Mouse (Mus musculus): Measurements from ENCODE around the gene Ppif.
A peak's percentile ranks its signal among the peaks of the same experiment; 100 is the strongest.

Gene Ppif

DNA sequence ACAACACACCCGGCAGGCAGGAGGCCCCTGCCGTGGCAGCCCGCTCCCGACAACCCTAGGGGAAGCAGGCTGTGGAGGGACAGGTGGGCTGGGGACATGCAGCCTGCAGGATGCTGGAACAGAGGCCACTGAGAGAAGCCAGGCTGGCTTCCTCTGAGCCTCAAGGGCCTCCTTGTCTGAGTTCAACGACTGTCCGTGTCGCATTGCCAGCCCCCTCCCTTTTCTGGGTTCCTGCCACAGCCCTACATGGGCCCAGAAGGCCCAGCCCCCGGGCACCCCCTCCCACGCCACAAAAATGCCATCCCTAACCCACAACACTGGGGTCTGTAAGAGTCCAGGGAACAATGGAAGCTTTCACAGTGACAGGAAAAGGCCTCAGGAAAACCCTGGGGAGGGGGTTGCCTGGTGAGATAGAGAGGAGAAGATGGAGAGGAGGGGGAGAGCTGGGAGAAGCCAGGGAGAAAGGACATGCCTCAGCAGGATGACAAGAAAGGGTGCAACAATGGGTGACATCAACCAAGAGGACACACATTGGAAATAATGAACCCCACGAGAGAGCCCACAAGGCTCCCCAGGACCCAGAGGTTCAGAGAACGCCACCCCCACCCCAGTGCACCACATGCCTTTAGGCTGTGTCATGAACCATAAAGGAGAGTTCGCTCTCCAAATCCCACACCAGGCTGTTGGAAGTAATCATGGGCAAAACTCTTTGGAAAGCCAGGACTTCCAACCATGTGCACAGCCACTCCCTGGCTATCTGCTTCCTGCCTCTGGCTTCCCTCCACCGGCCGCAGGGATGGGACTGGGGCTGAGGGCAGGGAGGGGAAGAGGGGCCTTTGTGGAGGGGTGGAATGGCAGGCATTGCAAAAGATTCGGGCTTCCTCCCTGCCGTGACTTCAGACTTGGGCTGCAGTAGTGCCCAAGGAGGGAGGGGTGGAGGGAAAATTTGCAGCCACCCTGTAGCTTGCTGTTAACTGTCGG, 41.1 kb downstream of the Ppif start:
- no peak for DNase-seq (ENCODE audit: low read depth, low spot score)

GRCm38 (mm10) chr14:25736140-25736539, 42.2 kb downstream of the Ppif start:
- DNase-seq (ENCODE audit: low read depth, low spot score), result no peak

GRCm38 (mm10) chr14:25736589-25736988, 42.6 kb downstream of the Ppif start:
- no peak for DNase-seq (ENCODE audit: low read depth, low spot score)

DNA sequence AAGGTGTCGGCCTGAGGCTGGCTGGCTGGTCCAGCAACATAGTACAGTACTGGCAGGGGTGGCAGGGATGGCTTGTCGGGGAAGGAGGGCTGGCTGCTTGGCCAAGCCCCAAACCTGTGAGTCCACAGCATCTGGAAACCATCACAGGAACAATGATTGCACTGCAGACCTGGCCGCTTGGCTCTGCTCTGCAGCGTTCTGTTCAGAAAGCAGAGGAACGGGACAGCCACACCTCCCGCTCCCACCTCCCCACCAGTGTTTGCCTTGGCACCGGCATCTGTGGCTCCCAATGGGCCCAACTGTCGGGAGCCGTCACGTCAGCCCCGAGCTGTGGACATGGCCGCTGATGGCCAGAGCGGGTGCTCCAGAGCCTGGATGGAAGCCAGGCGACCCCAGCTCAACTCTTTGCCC, 44.6 kb downstream of the Ppif start:
- DNase-seq (ENCODE audit: low read depth, low spot score), result no peak

DNA sequence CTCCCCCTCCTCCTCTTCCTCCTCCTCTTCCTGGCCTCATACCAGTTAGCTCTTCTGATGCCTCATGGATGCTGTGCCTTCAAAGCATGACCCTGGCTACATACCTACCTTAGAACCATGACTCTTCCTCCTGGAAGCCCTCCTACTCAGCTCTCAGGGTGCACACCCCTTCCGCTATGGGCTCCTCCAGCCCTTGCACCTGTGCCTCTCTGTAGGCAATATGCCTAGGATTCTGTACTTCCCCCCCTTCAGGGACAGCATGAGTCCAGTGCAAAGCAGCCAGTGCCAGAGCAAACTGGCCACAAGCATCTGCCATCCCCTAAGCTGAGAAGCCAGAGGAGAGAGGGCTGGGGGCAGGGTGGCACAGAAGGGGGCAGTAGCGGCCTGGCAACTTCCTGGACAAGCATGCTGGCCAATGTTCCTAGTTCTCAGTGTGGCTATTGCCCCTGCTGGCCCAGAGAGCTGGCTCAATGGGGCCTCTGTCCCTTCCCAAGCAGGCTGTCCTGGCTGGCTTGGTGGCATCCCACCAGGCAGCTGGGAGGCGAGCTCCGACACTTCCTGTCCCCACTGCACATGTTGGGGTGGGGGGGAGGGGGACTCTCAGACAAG, 46.1 kb downstream of the Ppif start:
- no peak for DNase-seq (ENCODE audit: low read depth, low spot score)

- peak; percentile 36 for DNase-seq (ENCODE audit: low read depth, low spot score)
Measured at GRCm38 (mm10) chr14:25741211-25741610, 47.3 kb downstream of the Ppif start.

GRCm38 (mm10) chr14:25741840-25742367, 48.0 kb downstream of the Ppif start:
- DNase-seq (ENCODE audit: low read depth, low spot score), result no peak

DNA sequence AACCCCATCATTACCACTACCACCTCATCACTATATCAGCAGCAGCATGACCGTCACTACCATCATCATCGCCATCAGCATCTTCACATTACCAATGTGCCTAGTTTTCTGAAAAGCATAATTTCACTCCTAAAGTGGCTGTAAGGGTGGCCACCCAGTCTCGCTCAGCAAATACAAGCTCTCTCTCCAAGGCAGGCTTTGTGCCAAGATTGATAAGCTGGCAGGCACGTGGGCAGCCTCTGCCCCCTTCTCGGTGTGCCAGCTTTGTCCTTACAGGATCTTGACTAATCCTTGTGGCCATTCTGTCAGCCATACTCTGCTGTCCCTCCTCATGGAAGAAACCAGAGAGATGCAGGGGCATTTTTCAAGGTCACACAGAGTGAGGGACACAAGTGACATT, 49.0 kb downstream of the Ppif start:
- no peak for DNase-seq (ENCODE audit: low read depth, low spot score)

GRCm38 (mm10) chr14:25745365-25746184, 51.6 kb downstream of the Ppif start:
- no peak for DNase-seq (ENCODE audit: low read depth, low spot score)

GRCm38 (mm10) chr14:25746371-25746770, 52.4 kb downstream of the Ppif start:
- DNase-seq (ENCODE audit: low read depth, low spot score), result no peak

- no peak for DNase-seq (ENCODE audit: low read depth, low spot score)
Measured at GRCm38 (mm10) chr14:25746971-25747945, 53.3 kb downstream of the Ppif start.

GRCm38 (mm10) chr14:25747996-25748756, 54.2 kb downstream of the Ppif start:
- no peak for DNase-seq (ENCODE audit: low read depth, low spot score)

- DNase-seq (ENCODE audit: low read depth, low spot score), result no peak
Measured at GRCm38 (mm10) chr14:25749143-25749909, 55.4 kb downstream of the Ppif start.
